Mouse (Mus musculus): Measurements from ENCODE around the gene Nudcd2. TPM values are rescaled to one million over a fixed set of nuclear protein-coding genes. Genes with fewer than 3 reads are reported as not detected.
A peak's percentile ranks its signal among the peaks of the same experiment; 100 is the strongest.

The Nudcd2 gene
- total RNA-seq (2014; rRNA removed) (29.0 and 29.5 TPM in 2 replicates), polyA plus RNA-seq (2015; fragmentation: Nextera tagmentation; extraction: Ambion mirVana) (50.5 and 56.3 TPM in 2 replicates)

DNA sequence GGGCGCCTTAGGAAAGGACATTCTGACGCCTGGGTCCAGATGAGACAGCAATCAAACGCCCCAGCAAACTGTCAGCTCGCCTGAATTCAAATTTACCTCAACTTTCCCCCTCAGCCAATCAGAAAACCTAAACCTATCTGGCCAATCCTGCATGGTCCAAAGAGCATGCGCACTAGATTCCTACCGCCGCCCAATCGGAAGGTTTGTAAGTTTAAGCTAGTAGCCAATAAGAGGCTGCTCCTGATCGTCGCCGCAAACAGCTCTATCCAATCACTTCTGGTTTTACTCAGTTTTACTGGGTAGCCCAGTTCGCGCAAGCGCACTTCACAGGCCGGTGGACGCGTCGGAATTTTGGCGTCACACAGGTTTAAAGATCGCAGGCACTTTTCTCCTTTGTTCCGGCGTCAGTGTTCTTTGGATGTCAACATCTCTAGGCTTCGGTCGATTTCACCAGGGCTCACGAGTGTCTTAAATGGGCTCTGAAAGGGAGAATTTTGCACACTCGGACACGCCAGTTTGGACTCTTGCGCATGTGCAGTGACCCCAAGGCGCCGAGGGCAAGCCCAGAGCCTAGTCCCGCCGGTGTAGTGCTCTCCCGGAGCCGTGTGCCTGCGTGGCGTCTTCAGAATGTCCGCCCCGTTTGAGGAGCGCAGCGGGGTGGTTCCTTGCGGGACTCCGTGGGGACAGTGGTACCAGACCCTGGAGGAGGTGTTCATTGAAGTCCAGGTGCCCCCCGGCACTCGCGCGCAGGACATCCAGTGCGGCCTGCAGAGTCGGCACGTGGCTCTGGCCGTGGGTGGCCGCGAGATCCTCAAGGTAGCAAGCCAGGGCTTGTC lies at the start of gene Nudcd2, which contains the start of gene Hmmr:
Gene Nudcd2 (plus strand): TSS at position 329 of the 836 bp plus-strand sequence.
Gene Hmmr (minus strand): TSS at position 84 of the 836 bp plus-strand sequence.
- peak within 1 kb of the TSS; percentile 93 for H3K4me2 ChIP-seq (ENCODE audit: low read depth)
- peak within 1 kb of the TSS; percentile 90 for H3K4me3 ChIP-seq (ENCODE audit: low read depth, low read length)
- no peaks in the 10 kb centered on the region for H3K27me3 ChIP-seq (ENCODE audit: insufficient read depth, low read length)
- H3K9me3 ChIP-seq (ENCODE audit: low read length), result no peaks in the 10 kb centered on the region
- H3K9ac ChIP-seq, result peak within 1 kb of the TSS; percentile 84
- H3K27ac ChIP-seq (ENCODE audit: low read depth, low read length), result peak within 1 kb of the TSS; percentile 54
- TF ChIP-seq CTCF (IDR thresholded peaks at IDR 0.05; ENCODE audit: low read depth), result no peak
- H3K4me1 ChIP-seq (ENCODE audit: insufficient read depth), result peaks cover 8% of the 10 kb centered on the region; the same call in 1 of the 2 replicates
- peaks cover 18% of the 10 kb centered on the region for H3K36me3 ChIP-seq (ENCODE audit: insufficient read depth)
- 1% methylated on average over 52 of the region's 52 CpGs for WGBS
- peak; percentile 99 for ATAC-seq
- DNase-seq, result peak; percentile 98

DNA sequence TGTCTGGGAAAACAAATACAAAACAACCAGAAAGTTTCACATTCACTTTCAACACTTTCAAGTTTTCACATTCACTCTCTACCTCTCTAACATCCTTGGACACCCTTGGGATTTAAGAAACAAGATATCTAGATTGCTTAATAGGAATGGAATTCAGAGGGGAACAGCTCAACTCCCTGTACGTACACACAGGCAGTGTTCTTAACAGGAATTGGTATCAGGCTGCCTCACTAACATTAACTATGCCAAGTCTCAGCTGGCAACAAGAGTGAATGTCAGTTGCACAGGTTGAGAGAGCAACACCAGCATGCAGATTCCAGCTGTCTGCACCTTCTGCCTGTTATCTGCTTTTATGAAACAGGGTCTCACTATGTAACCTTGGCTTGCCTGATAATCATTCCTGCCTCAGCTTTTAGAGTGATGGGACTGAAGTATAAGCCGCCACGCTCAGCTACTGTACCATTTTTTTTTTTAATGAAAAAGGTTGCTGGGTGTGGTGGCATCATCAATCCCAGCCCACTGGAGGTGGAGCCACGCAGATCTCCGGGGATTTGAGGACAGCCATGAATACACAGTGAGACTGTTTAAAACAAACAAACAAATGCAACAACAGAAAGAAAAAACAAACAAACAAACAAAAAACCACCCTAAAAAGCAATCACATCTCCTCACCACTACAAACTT lies 42.9 kb upstream of the Nudcd2 start:
- no peak for ATAC-seq
- Histone ChIP-seq H3K4me2 (ENCODE audit: low read depth) (peak overlapping the region; percentile 80), H3K9me3 (ENCODE audit: low read length) (no peaks in the 10 kb centered on the region), H3K36me3 (ENCODE audit: insufficient read depth) (no peaks in the 10 kb centered on the region; the same call in 1 of the 2 replicates), H3K9ac (no peak overlapping the region), H3K4me1 (ENCODE audit: insufficient read depth) (peaks cover 7% of the 10 kb centered on the region), H3K27me3 (ENCODE audit: insufficient read depth, low read length) (no peaks in the 10 kb centered on the region), H3K27ac (ENCODE audit: low read depth, low read length) (no peak overlapping the region), H3K4me3 (ENCODE audit: low read depth, low read length) (no peak overlapping the region)
- DNase-seq, result no peak
- WGBS, result 50% methylated on average over 5 of the region's 5 CpGs
- TF ChIP-seq CTCF (IDR thresholded peaks at IDR 0.05; ENCODE audit: low read depth), result no peak

DNA sequence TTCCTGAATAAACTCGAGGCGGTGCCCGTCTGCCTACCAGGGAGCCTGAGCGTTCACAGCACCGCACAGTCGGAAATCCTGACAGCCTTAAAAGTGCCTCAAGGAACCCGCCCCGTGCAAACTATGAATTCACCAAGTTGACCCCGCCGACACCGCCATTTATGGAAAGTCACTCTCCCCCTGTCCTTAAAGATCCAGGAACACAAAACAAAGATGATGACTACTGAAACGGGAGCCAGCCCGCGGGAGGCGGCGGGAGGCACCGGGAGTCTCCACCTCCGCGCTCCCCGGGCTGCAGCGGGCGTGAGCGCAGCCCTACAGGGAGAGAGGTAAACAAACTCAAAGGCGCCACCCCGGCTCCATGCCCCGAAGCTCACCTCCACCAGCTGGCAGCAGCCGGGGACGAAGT lies 41.4 kb upstream of the Nudcd2 start:
- no peaks in the 10 kb centered on the region for H3K27me3 ChIP-seq (ENCODE audit: insufficient read depth, low read length)
- under 1% methylated on average over 28 of the region's 28 CpGs for WGBS
- DNase-seq (peak; percentile 30), ATAC-seq (peak; percentile 61)
- H3K27ac ChIP-seq (ENCODE audit: low read depth, low read length), result peak overlapping the region; percentile 74
- H3K9ac ChIP-seq, result peak overlapping the region; percentile 68
- H3K36me3 ChIP-seq (ENCODE audit: insufficient read depth), result no peaks in the 10 kb centered on the region
- peak overlapping the region; percentile 78 for H3K4me3 ChIP-seq (ENCODE audit: low read depth, low read length)
- H3K9me3 ChIP-seq (ENCODE audit: low read length), result no peaks in the 10 kb centered on the region
- H3K4me1 ChIP-seq (ENCODE audit: insufficient read depth), result peaks cover 7% of the 10 kb centered on the region
- peak overlapping the region; percentile 80 for H3K4me2 ChIP-seq (ENCODE audit: low read depth)
- TF ChIP-seq CTCF (IDR thresholded peaks at IDR 0.05; ENCODE audit: low read depth), result peak; percentile 31; the same call in 1 of the 2 replicates

DNA sequence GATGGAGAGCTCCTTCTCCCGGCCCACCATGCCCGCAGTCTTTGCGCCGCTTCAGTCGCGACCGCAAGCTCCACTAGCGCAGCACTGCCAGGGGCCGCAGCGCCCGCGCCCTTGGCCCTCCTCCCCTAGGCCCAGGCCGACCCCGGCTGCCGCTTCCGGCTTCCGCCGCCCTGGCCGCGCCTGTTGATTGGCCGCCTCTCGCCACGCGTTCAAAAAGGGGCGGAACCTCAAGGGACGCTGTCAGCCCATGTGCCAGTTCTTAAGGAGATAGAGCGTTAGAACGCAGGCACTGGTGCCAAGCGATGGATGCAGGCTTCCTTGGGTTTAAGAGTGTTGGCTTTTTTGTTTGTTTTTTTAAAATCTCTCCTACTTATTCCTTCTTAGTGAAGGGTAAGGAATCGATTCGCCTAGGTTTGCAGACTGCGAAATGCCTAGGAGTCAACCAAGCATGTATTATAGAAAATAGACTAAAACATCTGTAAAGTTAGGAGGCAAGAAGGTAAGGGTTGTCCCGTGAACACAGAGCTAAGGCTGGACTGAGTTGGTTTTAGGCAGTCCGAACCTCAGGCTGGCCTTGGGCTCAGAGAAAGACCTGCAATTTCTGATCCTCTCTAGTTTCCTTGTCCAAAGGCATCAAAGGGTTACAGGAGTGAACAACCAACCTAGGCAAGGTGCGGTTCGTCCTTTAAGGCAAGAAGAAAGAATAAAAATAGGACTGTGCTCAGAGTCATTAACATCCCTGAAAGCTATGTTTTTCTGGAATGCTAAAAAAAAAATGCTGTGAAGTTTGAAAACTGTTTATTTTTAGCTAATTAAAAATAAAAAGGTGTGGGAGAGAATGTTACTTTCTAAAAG lies 40.7 kb upstream of the Nudcd2 start:
- peak; percentile 94 for DNase-seq
- Histone ChIP-seq H3K4me1 (ENCODE audit: insufficient read depth) (peaks cover 7% of the 10 kb centered on the region), H3K27me3 (ENCODE audit: insufficient read depth, low read length) (no peaks in the 10 kb centered on the region), H3K36me3 (ENCODE audit: insufficient read depth) (no peaks in the 10 kb centered on the region), H3K9ac (peak overlapping the region; percentile 68), H3K9me3 (ENCODE audit: low read length) (no peaks in the 10 kb centered on the region), H3K27ac (ENCODE audit: low read depth, low read length) (peak overlapping the region; percentile 74), H3K4me3 (ENCODE audit: low read depth, low read length) (peak overlapping the region; percentile 78), H3K4me2 (ENCODE audit: low read depth) (peak overlapping the region; percentile 80)
- WGBS, result 1% methylated on average over 35 of the region's 36 CpGs
- TF ChIP-seq CTCF (IDR thresholded peaks at IDR 0.05; ENCODE audit: low read depth), result no peak
- ATAC-seq, result peak; percentile 98

GRCm38 (mm10) chr11:40693366-40693951 lies 40.0 kb upstream of the Nudcd2 start:
- peak overlapping the region; percentile 78 for H3K4me3 ChIP-seq (ENCODE audit: low read depth, low read length)
- TF ChIP-seq CTCF (IDR thresholded peaks at IDR 0.05; ENCODE audit: low read depth), result no peak
- under 1% methylated on average over 16 of the region's 16 CpGs for WGBS
- DNase-seq (peak; percentile 67), ATAC-seq (no peak)
- H3K9me3 ChIP-seq (ENCODE audit: low read length), result no peaks in the 10 kb centered on the region
- H3K4me1 ChIP-seq (ENCODE audit: insufficient read depth), result peaks cover 7% of the 10 kb centered on the region
- H3K36me3 ChIP-seq (ENCODE audit: insufficient read depth), result no peaks in the 10 kb centered on the region
- H3K4me2 ChIP-seq (ENCODE audit: low read depth), result peak overlapping the region; percentile 80
- no peak overlapping the region for H3K9ac ChIP-seq
- H3K27ac ChIP-seq (ENCODE audit: low read depth, low read length), result peak overlapping the region; percentile 36; the same call in 1 of the 2 replicates
- H3K27me3 ChIP-seq (ENCODE audit: insufficient read depth, low read length), result no peaks in the 10 kb centered on the region

All from forebrain, postnatal 0 days (tissue).